Mouse (Mus musculus): ENCODE measurements around the gene C1rl.
"Not testable (repeated sequence)": the region's sequence is repeated elsewhere in the genome, so short reads cannot be mapped to it uniquely, and the experiment has no call there.

C1rl gene

GRCm38 (mm10) chr6:124472801-124473200, 20.1 kb upstream of the C1rl start:
- no peak for DNase-seq (ENCODE audit: low spot score)

GRCm38 (mm10) chr6:124474621-124475020, 18.3 kb upstream of the C1rl start:
- no peak for DNase-seq (ENCODE audit: low spot score)

GRCm38 (mm10) chr6:124475335-124476075, 17.4 kb upstream of the C1rl start:
- not testable (repeated sequence) for DNase-seq (ENCODE audit: low spot score)

- DNase-seq (ENCODE audit: low spot score) = no peak
Measured at GRCm38 (mm10) chr6:124476216-124476615, 16.7 kb upstream of the C1rl start.

GRCm38 (mm10) chr6:124476796-124477195, 16.1 kb upstream of the C1rl start:
- no peak for DNase-seq (ENCODE audit: low spot score)

- no peak for DNase-seq (ENCODE audit: low spot score)
Measured at GRCm38 (mm10) chr6:124477221-124477655, 15.7 kb upstream of the C1rl start.

GRCm38 (mm10) chr6:124477922-124478651, 14.8 kb upstream of the C1rl start:
- no peak for DNase-seq (ENCODE audit: low spot score)

- no peak for DNase-seq (ENCODE audit: low spot score)
Measured at GRCm38 (mm10) chr6:124478874-124479572, 13.9 kb upstream of the C1rl start.

- DNase-seq (ENCODE audit: low spot score) = no peak
Measured at GRCm38 (mm10) chr6:124479573-124479930, 13.4 kb upstream of the C1rl start.

- DNase-seq (ENCODE audit: low spot score) = no peak
Measured at GRCm38 (mm10) chr6:124480295-124480694, 12.6 kb upstream of the C1rl start.

GRCm38 (mm10) chr6:124481571-124481970, 11.3 kb upstream of the C1rl start:
- peak; percentile 30 for DNase-seq (ENCODE audit: low spot score)

GRCm38 (mm10) chr6:124483831-124484230, 9.1 kb upstream of the C1rl start:
- DNase-seq (ENCODE audit: low spot score) = not testable (repeated sequence)

- DNase-seq (ENCODE audit: low spot score) = no peak
Measured at GRCm38 (mm10) chr6:124484851-124485250, 8.1 kb upstream of the C1rl start.

- no peak for DNase-seq (ENCODE audit: low spot score)
Measured at GRCm38 (mm10) chr6:124485414-124486144, 7.3 kb upstream of the C1rl start.

GRCm38 (mm10) chr6:124487509-124487908, 5.4 kb upstream of the C1rl start:
- DNase-seq (ENCODE audit: low spot score) = no peak

GRCm38 (mm10) chr6:124488952-124489351, 4.0 kb upstream of the C1rl start:
- no peak for DNase-seq (ENCODE audit: low spot score)

GRCm38 (mm10) chr6:124491427-124491826, 1.5 kb upstream of the C1rl start:
- DNase-seq (ENCODE audit: low spot score) = no peak

GRCm38 (mm10) chr6:124493886-124494285, 973 bp downstream of the C1rl start:
- no peak for DNase-seq (ENCODE audit: low spot score)

GRCm38 (mm10) chr6:124496054-124496453, 3.1 kb downstream of the C1rl start:
- no peak for DNase-seq (ENCODE audit: low spot score)

- DNase-seq (ENCODE audit: low spot score) = no peak
Measured at GRCm38 (mm10) chr6:124499914-124500566, 7.1 kb downstream of the C1rl start.

GRCm38 (mm10) chr6:124501473-124501872, 8.6 kb downstream of the C1rl start:
- no peak for DNase-seq (ENCODE audit: low spot score)

GRCm38 (mm10) chr6:124502021-124502420, 9.1 kb downstream of the C1rl start:
- no peak for DNase-seq (ENCODE audit: low spot score)

All from ovary, postnatal 10 days (tissue).